Mouse (Mus musculus) heart, adult 2 months (tissue): Measurements from ENCODE around the gene Snrnp200.

ENCODE experiments used
- CTCF ChIP-seq: fragments of 200-600 bp; IDR thresholded peaks from 2 replicates; pipeline ENCODE4 v1.8.1; 2022; ENCODE audit warnings: antibody characterized with exemption, mild to moderate bottlenecking, moderate library complexity
- POLR2A ChIP-seq: fragments of 200-500 bp; IDR thresholded peaks from 2 replicates; pipeline ENCODE4 v1.6.1; 2011; ENCODE audit warnings: mild to moderate bottlenecking, low read depth, low read length, control low read depth; ENCODE audit not compliant: insufficient read depth

DNA sequence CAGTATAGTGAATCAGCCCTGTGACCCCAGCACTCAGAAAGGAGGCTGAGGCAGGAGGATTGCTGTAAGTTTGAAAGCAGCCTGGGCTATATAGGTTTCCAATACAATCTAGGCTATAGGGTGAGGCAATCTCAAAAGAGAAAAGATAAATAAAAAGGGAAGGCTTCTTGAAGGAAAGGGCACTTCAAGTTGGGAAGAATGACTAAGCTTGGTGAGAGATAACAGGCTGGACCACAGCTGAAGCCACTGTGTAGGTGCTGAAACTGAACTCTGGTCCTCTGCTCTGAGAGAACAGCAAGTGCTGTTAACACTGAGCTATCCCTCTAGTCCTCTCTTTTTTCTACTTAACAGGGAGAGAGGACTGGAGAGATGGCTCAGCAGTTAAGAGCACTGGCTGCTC lies 54.3 kb downstream of the Snrnp200 start:
- TF ChIP-seq POLR2A (no peak), CTCF (no peak)
